Mouse (Mus musculus): Measurements from ENCODE around the gene Haghl. TPM values are rescaled to one million over a fixed set of nuclear protein-coding genes. Genes with fewer than 3 reads are reported as not detected.
A peak's percentile ranks its signal among the peaks of the same experiment; 100 is the strongest.

Haghl gene
- polyA plus RNA-seq, 1 experiment = 18.1 TPM

- Histone ChIP-seq H3K4me3 (ENCODE audit: insufficient read depth, low read length) (peak overlapping the region; percentile 55), H3K27ac (ENCODE audit: insufficient read depth, low read length) (no peak overlapping the region), H3K4me1 (ENCODE audit: control insufficient read depth, insufficient read depth, low read length) (peaks cover 7% of the 10 kb centered on the region; the same call in 1 of the 2 replicates)
- 0 out of 2 replicates have a peak, but pooled peaks have one; percentile 5 for TF ChIP-seq POLR2A (IDR thresholded peaks at IDR 0.05; ENCODE audit: low read depth, low read length)
- no peak for TF ChIP-seq CTCF (IDR thresholded peaks at IDR 0.05; ENCODE audit: borderline replicate concordance, insufficient read depth, low read length)
These were observed 5.9 kb upstream of the Haghl start for GRCm38 (mm10) chr17:25791320-25791842.

DNA sequence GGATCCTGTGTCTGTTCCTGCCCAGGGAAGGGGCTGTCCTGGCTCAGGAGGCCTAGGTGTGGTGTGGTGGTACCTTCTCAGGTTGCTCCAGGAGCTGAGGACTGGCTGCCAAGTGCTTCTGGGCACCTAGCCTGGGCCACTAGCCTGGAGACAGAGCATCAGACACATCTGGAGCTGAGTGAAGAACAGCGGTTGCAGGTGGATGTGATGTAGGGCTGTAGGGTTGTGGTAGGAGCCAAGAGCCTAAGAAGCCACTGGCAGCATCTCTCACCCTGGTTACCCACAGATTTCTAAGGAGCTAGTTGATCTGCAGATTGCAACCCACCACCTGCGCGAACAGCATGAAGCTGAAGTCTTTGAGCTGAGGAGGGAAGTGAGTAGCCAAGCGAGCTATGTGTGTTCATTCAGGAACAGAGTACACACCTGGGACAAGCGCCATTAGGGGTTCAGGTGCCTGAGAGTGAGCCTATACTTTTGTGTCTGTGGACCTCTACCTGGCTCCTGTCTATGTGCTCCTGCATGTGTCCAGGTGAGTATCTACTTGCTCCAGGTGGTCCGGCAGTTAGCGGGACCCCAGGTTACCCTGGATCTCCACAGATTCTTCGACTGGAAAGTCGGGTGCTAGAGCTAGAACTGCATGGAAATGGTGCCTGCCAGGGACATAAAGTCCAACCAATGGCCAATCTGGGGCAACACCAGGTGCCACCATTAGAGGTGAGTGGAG lies 1.5 kb upstream of the Haghl start:
- H3K4me1 ChIP-seq (ENCODE audit: control insufficient read depth, insufficient read depth, low read length) = no peaks in the 10 kb centered on the region
- TF ChIP-seq CTCF (IDR thresholded peaks at IDR 0.05; ENCODE audit: borderline replicate concordance, insufficient read depth, low read length) (no peak), POLR2A (IDR thresholded peaks at IDR 0.05; ENCODE audit: low read depth, low read length) (0 out of 2 replicates have a peak, but pooled peaks have one; percentile 1)
- H3K27ac ChIP-seq (ENCODE audit: insufficient read depth, low read length) = no peak overlapping the region
- H3K4me3 ChIP-seq (ENCODE audit: insufficient read depth, low read length) = no peak overlapping the region

GRCm38 (mm10) chr17:25786280-25786679 lies 807 bp upstream of the Haghl start, which contains the start of gene Ccdc78:
Gene Ccdc78 (plus strand): TSS chr17:25786580.
- H3K27ac ChIP-seq (ENCODE audit: insufficient read depth, low read length) = peak within 1 kb of the TSS; percentile 68; the same call in 1 of the 2 replicates
- TF ChIP-seq POLR2A (IDR thresholded peaks at IDR 0.05; ENCODE audit: low read depth, low read length) (no peak; the same call in 1 of the 2 replicates), CTCF (IDR thresholded peaks at IDR 0.05; ENCODE audit: borderline replicate concordance, insufficient read depth, low read length) (no peak)
- peak within 1 kb of the TSS; percentile 73 for H3K4me3 ChIP-seq (ENCODE audit: insufficient read depth, low read length)
- H3K4me1 ChIP-seq (ENCODE audit: control insufficient read depth, insufficient read depth, low read length) = no peaks in the 10 kb centered on the region

- Histone ChIP-seq H3K4me1 (ENCODE audit: control insufficient read depth, insufficient read depth, low read length) (no peaks in the 10 kb centered on the region), H3K27ac (ENCODE audit: insufficient read depth, low read length) (no peak overlapping the region), H3K4me3 (ENCODE audit: insufficient read depth, low read length) (0 out of 2 replicates have a peak overlapping the region, but pooled peaks have one; percentile 73)
- TF ChIP-seq CTCF (IDR thresholded peaks at IDR 0.05; ENCODE audit: borderline replicate concordance, insufficient read depth, low read length) (no peak), POLR2A (IDR thresholded peaks at IDR 0.05; ENCODE audit: low read depth, low read length) (no peak)
These were observed 1.5 kb downstream of the Haghl start for GRCm38 (mm10) chr17:25783861-25784574.

DNA sequence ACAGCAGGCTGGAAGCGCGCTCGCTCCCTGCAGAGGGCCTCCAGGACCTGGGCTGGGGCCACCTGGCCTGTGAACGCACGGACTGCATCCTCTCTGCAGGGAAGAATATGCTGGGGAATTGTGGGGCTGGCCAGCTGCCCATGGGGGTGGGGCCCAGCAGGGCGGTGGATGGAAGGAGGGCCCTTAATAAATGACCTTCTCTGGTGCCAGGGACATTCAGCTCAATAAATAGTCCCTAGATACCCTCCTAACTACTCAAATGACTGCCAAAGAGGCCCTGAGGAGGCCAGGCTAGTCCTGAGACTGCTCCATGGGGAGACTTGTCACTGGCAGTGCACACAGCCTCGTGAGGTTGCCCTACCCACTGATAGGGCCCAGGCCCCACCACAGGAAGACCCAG lies 2.4 kb downstream of the Haghl start:
- H3K27ac ChIP-seq (ENCODE audit: insufficient read depth, low read length) = no peak overlapping the region
- no peak for TF ChIP-seq POLR2A (IDR thresholded peaks at IDR 0.05; ENCODE audit: low read depth, low read length)
- TF ChIP-seq CTCF (IDR thresholded peaks at IDR 0.05; ENCODE audit: borderline replicate concordance, insufficient read depth, low read length) = no peak
- no peak overlapping the region for H3K4me3 ChIP-seq (ENCODE audit: insufficient read depth, low read length)

DNA sequence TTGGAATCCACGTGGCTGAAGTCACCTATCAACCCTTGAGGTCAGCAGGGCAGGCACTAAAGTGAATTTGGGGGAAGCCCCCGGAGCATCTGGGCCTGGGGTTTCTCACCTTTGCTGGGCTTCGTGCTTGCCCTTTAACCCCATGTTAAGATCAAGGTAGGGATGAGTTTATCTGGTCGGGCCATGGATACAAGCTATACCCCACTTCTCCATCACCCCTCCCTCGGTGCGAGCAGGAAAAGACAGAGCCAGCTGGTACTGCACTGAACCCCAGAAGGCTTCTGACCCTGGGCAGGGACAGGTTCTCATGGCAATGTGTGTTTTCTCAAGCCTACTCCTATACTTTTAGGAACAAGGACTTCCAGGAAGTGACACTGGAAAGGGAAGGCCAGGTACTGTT lies 4.1 kb downstream of the Haghl start:
- no peaks in the 10 kb centered on the region for H3K4me1 ChIP-seq (ENCODE audit: control insufficient read depth, insufficient read depth, low read length)
- no peak for TF ChIP-seq POLR2A (IDR thresholded peaks at IDR 0.05; ENCODE audit: low read depth, low read length)
- no peak for TF ChIP-seq CTCF (IDR thresholded peaks at IDR 0.05; ENCODE audit: borderline replicate concordance, insufficient read depth, low read length)
- no peak overlapping the region for H3K4me3 ChIP-seq (ENCODE audit: insufficient read depth, low read length)
- H3K27ac ChIP-seq (ENCODE audit: insufficient read depth, low read length) = no peak overlapping the region

More for the DNA sequence above, 2.4 kb downstream of the Haghl start:
- H3K4me1 ChIP-seq (ENCODE audit: control insufficient read depth, insufficient read depth, low read length) = no peaks in the 10 kb centered on the region

DNA sequence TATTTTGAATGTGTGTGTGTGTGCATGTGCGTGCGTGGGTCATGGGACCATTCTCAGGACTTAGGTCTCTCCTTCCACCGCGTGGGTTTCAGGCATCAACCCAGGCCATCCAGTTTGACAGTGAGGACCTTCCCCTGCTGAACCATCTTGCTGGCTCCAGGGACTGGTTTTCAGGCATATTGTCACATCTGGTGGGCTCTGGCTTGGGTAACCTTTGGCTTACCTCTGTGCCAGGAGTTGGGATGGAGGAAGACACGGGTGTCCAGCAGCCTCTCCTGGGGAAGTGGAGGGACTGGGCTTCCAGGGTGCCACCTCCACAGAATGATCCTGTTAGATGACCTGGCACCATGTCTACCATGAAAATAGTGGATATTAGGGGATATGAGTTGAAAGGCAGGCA lies 7.5 kb downstream of the Haghl start:
- no peak overlapping the region for H3K27ac ChIP-seq (ENCODE audit: insufficient read depth, low read length)
- H3K4me3 ChIP-seq (ENCODE audit: insufficient read depth, low read length) = no peak overlapping the region
- TF ChIP-seq CTCF (IDR thresholded peaks at IDR 0.05; ENCODE audit: borderline replicate concordance, insufficient read depth, low read length) (no peak), POLR2A (IDR thresholded peaks at IDR 0.05; ENCODE audit: low read depth, low read length) (no peak)

DNA sequence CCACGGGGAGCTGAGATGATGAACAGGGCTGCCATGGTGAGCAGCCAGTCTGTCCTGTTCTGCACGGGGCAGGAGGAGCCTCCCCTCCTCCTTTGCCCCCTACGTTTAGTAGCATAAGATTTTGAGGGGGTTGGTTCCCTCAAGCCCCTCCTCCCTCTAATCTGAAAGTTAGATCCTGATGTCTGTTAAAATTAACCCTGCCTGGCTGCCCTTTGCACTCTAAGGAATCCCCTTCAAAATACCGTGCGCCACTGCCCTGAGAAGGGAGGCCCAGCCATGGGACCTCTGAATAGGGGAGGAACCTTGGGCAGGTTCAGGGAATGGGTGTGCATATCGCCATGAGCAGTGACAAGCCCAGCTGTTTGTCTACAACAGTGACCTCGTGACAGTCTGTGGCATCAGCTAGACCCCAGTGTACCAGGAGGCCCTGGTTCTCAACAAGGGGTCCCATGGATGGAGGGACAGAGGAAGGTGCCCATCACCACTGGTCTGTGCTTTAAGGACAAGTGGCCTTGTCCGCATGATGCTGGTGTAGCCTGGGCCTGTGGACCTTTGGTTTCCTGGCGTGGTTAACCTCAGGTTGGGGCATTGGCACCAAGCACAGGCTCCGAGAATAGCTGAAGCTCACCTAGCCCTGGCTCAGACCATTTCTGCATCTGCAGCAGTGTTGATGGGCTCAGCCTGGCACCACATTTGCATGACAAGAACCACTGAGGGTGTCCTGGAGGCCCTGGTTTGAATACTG lies 10.0 kb downstream of the Haghl start:
- Histone ChIP-seq H3K4me1 (ENCODE audit: control insufficient read depth, insufficient read depth, low read length) (no peaks in the 10 kb centered on the region), H3K27ac (ENCODE audit: insufficient read depth, low read length) (no peak overlapping the region), H3K4me3 (ENCODE audit: insufficient read depth, low read length) (no peak overlapping the region)
- TF ChIP-seq POLR2A (IDR thresholded peaks at IDR 0.05; ENCODE audit: low read depth, low read length) = no peak
- no peak for TF ChIP-seq CTCF (IDR thresholded peaks at IDR 0.05; ENCODE audit: borderline replicate concordance, insufficient read depth, low read length)

More for the DNA sequence above, 7.5 kb downstream of the Haghl start:
- no peaks in the 10 kb centered on the region for H3K4me1 ChIP-seq (ENCODE audit: control insufficient read depth, insufficient read depth, low read length)

GRCm38 (mm10) chr17:25773549-25774120 lies 11.8 kb downstream of the Haghl start, which contains the start of gene Narfl:
Gene Narfl (plus strand): TSS chr17:25773776.
- Histone ChIP-seq H3K4me3 (ENCODE audit: insufficient read depth, low read length) (peak within 1 kb of the TSS; percentile 62), H3K4me1 (ENCODE audit: control insufficient read depth, insufficient read depth, low read length) (no peaks in the 10 kb centered on the region), H3K27ac (ENCODE audit: insufficient read depth, low read length) (no peak within 1 kb of the TSS)
- TF ChIP-seq POLR2A (IDR thresholded peaks at IDR 0.05; ENCODE audit: low read depth, low read length) = peak; percentile 88
- peak; percentile 90 for TF ChIP-seq CTCF (IDR thresholded peaks at IDR 0.05; ENCODE audit: borderline replicate concordance, insufficient read depth, low read length)

Measured in embryonic fibroblast, embryonic 13.5 days (primary cell).